Mouse (Mus musculus) heart, adult 2 months (tissue): ENCODE measurements at regions not wholly inside any gene's neighbourhood (a gene's known extent, or its start where the extent isn't known, plus 50 kb on each side); places are given as distances from the start of the nearest gene placed in this dataset.

Experiments
- CTCF ChIP-seq: fragments of 200-600 bp; IDR thresholded peaks from 2 replicates; pipeline ENCODE4 v1.8.1; 2022; ENCODE audit warnings: antibody characterized with exemption, mild to moderate bottlenecking, moderate library complexity
- EP300 ChIP-seq: fragments of 200-500 bp; IDR thresholded peaks from 2 replicates; pipeline ENCODE4 v1.6.1; 2011; ENCODE audit warnings: low read depth, low read length, control low read depth; ENCODE audit not compliant: insufficient read depth
- POLR2A ChIP-seq: fragments of 200-500 bp; IDR thresholded peaks from 2 replicates; pipeline ENCODE4 v1.6.1; 2011; ENCODE audit warnings: mild to moderate bottlenecking, low read depth, low read length, control low read depth; ENCODE audit not compliant: insufficient read depth

GRCm38 (mm10) chr8:26829313-26829712 lies 147.8 kb upstream of the Zfp703 start:
- TF ChIP-seq POLR2A (no peak), CTCF (no peak), EP300 (no peak)
